ENCODE assay signal across 23 mouse cellular contexts in genomic region chr9:92504889-92505288, GRCm38 (mm10).
"Had no signal": no experiment of that assay in that cellular context is flagged by ENCODE, and none has a peak within 500 bp of the region (broad histone marks: within the 10 kb centered on the region; RNA-seq: fewer than 3 reads in every experiment).

No protein-coding gene starts in this region.

- H3K27ac ChIP-seq: kidney, embryonic 15.5 days; left cerebral cortex, adult 2 months; limb, embryonic 12.5 days; limb, embryonic 15.5 days; liver, embryonic 14.5 days; midbrain, embryonic 10.5 days; midbrain, embryonic 13.5 days had no signal

- H3K4me1 ChIP-seq: kidney, embryonic 15.5 days; limb, embryonic 12.5 days; limb, embryonic 15.5 days; megakaryocyte, embryonic 14.5 days; midbrain, embryonic 10.5 days; midbrain, embryonic 13.5 days had no signal

- H3K27me3 ChIP-seq: kidney, embryonic 15.5 days; limb, embryonic 12.5 days; limb, embryonic 15.5 days; megakaryocyte, embryonic 14.5 days; midbrain, embryonic 13.5 days had no signal

- H3K4me2 ChIP-seq: kidney, embryonic 15.5 days; limb, embryonic 12.5 days; limb, embryonic 15.5 days; liver, embryonic 11.5 days; lung, embryonic 14.5 days; midbrain, embryonic 13.5 days had no signal

- ATAC-seq: intestine, postnatal 0 days; liver, postnatal 0 days; midbrain, embryonic 13.5 days; midbrain, embryonic 16.5 days had no signal

- H3K9ac ChIP-seq: kidney, embryonic 15.5 days; limb, embryonic 12.5 days; limb, embryonic 15.5 days; liver, embryonic 14.5 days; liver, postnatal 0 days; lung, embryonic 14.5 days; midbrain, embryonic 13.5 days had no signal

- H3K4me3 ChIP-seq: kidney, embryonic 15.5 days; left cerebral cortex, adult 2 months; limb, embryonic 12.5 days; limb, embryonic 15.5 days; megakaryocyte, embryonic 14.5 days; midbrain, embryonic 10.5 days; midbrain, embryonic 13.5 days had no signal

- DNase-seq: kidney, adult 8-10 months; kidney, postnatal 10 days; kidney, postnatal 36 days; layer of hippocampus, postnatal 36 days; left cerebral cortex, postnatal 4 days; liver, postnatal 0 days; lung, postnatal 10 days; lung, postnatal 4 days; right cerebral cortex, postnatal 14 days; right cerebral cortex, postnatal 4 days; thymus, postnatal 25 days had no signal

- H3K9me3 ChIP-seq: kidney, embryonic 15.5 days; limb, embryonic 12.5 days; limb, embryonic 15.5 days; megakaryocyte, embryonic 14.5 days; midbrain, embryonic 10.5 days; midbrain, embryonic 13.5 days had no signal

- H3K36me3 ChIP-seq: kidney, embryonic 15.5 days; limb, embryonic 12.5 days; limb, embryonic 15.5 days; midbrain, embryonic 10.5 days; midbrain, embryonic 13.5 days had no signal
